Mouse (Mus musculus): ENCODE data around the gene Tprg.

Gene Tprg

GRCm38 (mm10) chr16:25286517-25286916 is at the start of gene Tprg:
TSS of gene Tprg (plus strand) at chr16:25286817.
- DNase-seq (ENCODE audit: low spot score), result no peak

DNA sequence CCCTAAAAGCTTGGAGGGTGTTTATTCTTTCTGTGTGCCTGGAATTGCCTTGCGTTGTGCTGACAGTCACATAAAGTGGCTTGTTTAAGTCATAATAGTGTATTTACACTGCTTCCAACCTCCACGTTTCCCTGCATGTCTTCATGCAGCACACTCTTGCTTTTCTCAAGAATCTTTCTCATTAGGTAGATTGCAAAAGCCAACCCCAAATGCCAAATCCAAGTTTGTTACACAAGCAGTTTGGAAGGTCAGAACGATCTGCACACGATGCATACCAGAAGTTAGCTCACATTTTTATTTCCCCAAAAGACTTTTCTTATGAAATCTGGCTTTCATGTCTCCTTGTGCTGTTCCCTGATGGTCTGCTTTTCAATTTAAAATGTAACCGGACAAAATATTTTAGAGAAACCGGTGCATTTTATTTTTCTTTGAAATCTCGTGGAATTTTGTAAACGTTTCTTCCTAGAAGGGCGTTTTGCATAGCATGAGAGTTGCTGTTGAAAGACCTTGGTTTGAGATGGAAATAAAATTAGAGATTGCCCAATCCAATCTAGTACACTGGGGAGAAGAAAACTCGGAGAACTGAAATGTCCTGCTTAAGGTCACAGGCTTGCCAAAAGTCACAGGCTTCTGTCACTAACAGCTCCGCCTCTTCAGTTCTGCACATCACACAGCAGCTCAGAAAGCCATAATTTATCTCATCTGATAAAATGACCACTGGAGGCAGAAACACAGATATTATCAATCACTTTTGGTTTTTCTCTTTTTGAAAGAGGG is 48.2 kb upstream of the Tprg start:
- no peak for DNase-seq (ENCODE audit: low spot score)

DNA sequence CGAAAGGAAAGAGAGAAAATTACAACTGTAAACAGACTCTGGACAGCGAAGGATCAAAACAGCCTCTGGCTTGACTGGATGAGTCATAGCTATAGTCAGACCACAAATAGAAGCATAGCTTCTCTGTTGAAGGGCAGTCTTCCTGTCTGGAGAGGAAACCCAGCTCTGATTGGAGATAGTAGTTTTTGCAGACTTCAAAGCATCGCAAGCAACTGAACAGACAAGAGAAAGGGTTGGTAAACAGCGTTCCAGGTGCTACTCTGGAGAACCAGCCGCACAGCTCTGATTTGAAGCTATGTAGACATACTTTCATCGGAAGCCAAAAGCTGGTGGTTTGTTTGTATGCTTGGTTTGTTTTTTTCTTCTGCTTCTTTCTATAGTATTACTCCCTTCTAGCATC is 37.7 kb upstream of the Tprg start:
- DNase-seq (ENCODE audit: low spot score), result no peak

DNA sequence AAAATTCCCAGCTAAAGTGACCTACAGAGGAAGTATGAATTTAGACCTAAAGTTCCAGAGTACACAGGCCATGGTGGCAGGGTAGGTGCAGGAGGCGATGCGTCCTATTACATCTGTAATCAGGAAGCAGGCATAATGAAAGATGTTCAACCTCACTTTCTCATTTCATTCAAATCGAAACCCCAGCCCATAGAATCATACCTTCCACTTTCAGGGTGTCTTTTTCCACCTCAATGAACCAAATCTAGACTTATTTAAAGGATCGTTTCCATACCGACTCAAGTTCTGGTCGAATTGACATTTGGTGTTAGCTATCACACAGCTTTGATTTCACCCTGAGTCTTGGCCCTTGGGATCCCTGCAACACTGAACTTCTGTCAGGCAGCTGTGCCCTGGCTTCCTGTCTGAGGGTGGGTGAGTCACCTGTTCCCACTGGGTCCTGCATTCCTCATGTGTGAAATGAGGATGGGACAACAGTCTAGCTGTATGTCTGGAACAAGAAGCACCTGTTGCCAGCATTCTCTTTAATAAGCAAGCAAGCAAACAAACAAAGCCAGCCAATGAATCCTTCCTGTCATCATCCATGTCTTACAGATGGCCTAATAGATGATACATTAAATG is 36.4 kb upstream of the Tprg start:
- DNase-seq (ENCODE audit: low spot score), result no peak

GRCm38 (mm10) chr16:25251080-25251479 is 35.5 kb upstream of the Tprg start:
- DNase-seq (ENCODE audit: low spot score), result no peak

GRCm38 (mm10) chr16:25254646-25255045 is 32.0 kb upstream of the Tprg start:
- no peak for DNase-seq (ENCODE audit: low spot score)

- DNase-seq (ENCODE audit: low spot score), result peak; percentile 10
These were observed 31.4 kb upstream of the Tprg start for GRCm38 (mm10) chr16:25255186-25255585.

- no peak for DNase-seq (ENCODE audit: low spot score)
These were observed 30.9 kb upstream of the Tprg start for GRCm38 (mm10) chr16:25255603-25256260.

GRCm38 (mm10) chr16:25262306-25262705 is 24.3 kb upstream of the Tprg start:
- DNase-seq (ENCODE audit: low spot score), result no peak

DNA sequence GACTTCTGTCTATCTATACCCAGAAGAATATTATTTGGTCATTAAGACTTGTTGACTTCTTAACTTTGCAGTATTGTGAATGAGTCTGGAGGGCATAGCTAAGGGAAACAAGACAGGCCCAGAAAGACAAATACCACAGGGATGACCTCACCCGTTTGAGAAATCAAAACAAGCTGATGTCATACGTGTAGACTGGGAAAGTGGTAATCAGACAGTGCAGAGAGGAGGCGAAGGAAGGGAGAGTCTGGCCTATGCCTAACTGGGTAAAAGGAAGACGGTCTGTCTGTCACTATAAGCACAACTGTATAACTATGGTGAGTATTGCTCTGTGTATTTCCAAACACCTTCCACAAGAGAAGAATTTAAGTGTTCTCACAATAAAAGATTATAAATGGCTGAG is 23.7 kb upstream of the Tprg start:
- DNase-seq (ENCODE audit: low spot score), result no peak

DNA sequence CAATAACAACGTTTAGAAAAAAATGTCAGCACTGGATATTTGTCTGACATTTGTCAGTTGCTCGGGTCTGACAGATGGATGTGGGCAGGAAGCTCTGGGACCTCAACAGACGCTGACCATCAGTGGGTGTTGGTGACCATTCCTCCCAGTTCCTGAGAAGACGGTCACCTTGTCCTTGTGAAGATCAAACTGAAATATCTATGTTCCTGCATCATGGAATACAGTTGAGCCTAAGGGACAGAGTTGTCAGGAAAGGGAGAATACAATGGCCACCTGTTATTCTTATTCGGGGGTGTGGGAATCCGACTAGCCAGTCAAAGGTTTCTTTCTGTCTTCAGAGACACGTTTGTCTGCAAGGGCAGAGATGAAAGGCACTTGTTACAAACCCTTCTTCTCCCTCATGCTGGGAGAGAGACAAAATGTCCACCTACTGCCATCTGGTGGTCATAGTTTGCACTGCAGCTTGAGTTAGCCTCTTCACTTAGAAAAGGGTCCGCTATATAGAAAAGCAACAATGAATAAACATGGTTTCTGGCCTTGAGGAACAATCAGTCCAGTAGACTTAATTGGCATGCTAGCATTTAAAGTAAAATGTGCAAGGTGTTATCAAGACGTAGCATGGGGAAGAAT is 23.0 kb upstream of the Tprg start:
- peak; percentile 91 for DNase-seq (ENCODE audit: low spot score)

DNA sequence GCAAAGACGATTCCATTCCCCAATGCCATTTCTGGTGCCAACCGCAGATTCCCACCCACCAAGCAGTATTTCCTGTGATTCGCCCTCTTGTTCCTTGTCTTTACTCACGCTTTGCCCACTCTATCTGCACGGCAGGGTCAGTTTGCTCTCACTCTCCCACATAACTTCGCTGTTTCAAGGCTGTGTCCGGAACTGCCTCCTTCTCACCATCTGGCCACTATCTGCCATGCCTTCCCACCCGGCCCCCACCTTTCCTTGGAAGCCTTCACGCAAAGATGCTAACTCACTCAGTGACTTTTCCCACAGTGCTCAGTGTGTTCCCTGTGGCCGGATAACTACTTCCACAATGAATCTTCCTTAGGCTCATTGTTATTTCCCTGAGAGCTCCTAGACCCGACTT is 21.4 kb upstream of the Tprg start:
- DNase-seq (ENCODE audit: low spot score), result no peak

- DNase-seq (ENCODE audit: low spot score), result no peak
These were observed 18.3 kb upstream of the Tprg start for GRCm38 (mm10) chr16:25268276-25268675.

GRCm38 (mm10) chr16:25282563-25282962 is 4.1 kb upstream of the Tprg start:
- DNase-seq (ENCODE audit: low spot score), result no peak

DNA sequence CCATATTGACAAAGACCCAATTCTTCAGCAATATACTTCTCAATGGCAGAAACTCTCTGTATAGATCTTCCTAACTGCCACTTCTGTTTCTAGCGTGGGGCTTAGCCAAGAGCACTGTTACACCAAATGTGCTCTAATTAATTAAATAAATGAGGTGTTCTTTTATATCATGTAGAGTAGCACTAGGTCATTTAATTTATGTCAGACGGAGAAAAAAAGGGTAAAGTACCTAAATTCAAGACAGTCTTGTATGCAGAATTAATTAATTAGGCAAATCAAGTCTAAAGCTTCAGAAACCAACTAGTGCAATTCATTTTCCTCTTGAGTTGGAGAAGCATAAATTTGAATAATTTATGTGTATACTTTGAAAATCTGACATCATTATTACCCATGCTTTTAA is 7.1 kb downstream of the Tprg start:
- DNase-seq (ENCODE audit: low spot score), result no peak

- no peak for DNase-seq (ENCODE audit: low spot score)
These were observed 8.9 kb downstream of the Tprg start for GRCm38 (mm10) chr16:25295546-25295945.

- DNase-seq (ENCODE audit: low spot score), result no peak
These were observed 10.1 kb downstream of the Tprg start for GRCm38 (mm10) chr16:25296746-25297145.

- peak; percentile 3 for DNase-seq (ENCODE audit: low spot score)
These were observed 11.6 kb downstream of the Tprg start for GRCm38 (mm10) chr16:25298204-25298603.

DNA sequence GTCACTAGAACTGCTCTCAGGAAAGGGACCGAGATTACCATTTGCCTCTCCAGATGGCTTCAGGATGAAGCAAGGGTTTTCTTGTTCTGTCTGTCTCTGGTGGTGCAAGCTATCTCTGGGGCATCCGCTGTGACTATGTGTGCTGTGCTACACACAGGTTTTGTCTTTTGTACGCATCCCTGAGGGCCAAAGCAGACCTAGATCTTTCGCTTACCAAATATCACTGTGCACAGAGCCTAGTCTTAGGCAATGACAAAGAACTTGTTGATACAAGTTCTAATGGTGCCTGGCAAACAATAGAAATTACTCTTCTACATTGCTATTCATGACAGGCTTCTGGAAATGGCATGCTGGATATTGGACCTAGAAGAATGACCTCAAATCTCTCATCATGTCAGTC is 16.0 kb downstream of the Tprg start:
- no peak for DNase-seq (ENCODE audit: low spot score)

GRCm38 (mm10) chr16:25314006-25314405 is 27.4 kb downstream of the Tprg start:
- no peak for DNase-seq (ENCODE audit: low spot score)

DNA sequence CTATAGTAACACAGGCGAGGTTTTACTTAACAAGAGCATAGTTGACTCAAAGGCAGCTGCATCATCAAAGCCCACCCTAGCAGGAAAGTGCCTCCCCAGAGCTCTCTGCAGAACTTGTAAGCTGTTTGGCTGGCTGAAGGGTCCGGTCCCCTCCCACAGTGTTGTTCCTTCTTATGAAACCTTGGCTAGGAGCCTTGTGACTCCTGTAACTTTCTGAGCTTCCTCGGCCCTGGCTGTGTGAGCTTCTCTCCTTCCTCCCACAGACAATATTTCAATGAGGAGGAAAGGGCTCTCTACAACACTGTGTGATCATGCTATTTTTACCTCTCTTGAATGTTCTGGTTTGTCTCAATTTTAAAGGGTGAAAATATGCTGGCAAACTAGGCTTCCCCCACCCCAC is 28.5 kb downstream of the Tprg start:
- no peak for DNase-seq (ENCODE audit: low spot score)

- no peak for DNase-seq (ENCODE audit: low spot score)
These were observed 39.1 kb downstream of the Tprg start for GRCm38 (mm10) chr16:25325631-25326238.

All from retina, embryonic 14.5 days (tissue).